Comparison of ENCODE assay signal across 8 mouse cellular contexts in the genomic region with DNA sequence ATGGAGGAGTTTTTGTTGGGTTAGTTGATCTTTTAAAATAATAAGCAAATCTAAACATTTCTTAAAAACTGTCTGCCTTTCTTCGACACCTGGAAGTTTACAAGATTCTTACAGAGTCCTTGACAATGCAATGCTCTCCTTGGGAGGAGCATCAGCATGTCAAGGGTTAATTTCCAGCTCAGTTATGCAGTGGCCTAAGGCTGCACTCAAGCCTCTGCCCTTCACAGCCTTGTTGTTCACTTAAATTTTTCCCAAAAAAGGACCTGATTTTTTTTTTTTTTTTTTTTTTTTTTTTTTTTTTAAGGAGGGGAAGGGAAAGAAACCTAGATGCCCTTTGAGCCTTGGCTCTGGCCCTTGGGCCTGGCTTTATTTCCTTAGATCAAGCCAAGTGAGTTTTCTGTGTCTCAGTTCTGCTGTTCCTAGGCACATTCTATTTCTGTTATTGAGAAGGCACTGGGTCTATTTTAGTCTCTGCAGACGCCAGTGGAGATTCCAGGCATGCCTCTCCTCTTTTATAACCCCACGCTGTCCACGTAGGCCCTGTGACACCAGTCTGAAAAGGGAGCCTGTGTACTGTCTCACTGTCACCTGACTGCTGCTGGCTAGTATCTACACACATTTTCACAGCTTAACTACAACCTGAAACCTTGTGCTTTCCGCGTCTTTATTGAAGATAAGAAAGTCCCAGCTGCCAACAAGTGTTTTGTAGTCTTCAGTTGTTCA. TPM values are rescaled to one million over a fixed set of nuclear protein-coding genes. Genes with fewer than 3 reads are reported as not detected.
DNase-seq lines count a peak whose midpoint lies in the region; TF ChIP-seq lines count a peak whose summit lies in the region.

No protein-coding gene starts in this region.

- no peaks in the 10 kb centered on the region for H3K27me3 ChIP-seq in small intestine, adult 2 months (ENCODE audit: control insufficient read depth, insufficient read depth, low read length)

- peak overlapping the region; percentile 69 for H3K27ac ChIP-seq in small intestine, adult 2 months (ENCODE audit: insufficient read depth, low read depth, low read length)

- peaks cover 12% of the 10 kb centered on the region for H3K4me1 ChIP-seq in small intestine, adult 2 months (ENCODE audit: control insufficient read depth, insufficient read depth, insufficient read length, low read length)

- no peak for TF ChIP-seq POLR2A in small intestine, adult 2 months (IDR thresholded peaks at IDR 0.05; ENCODE audit: low read depth, low read length)

- DNase-seq in left cerebral cortex, postnatal 36 days (ENCODE audit: low spot score in 2 of 2) = peak; percentile 34 to 41
- no peak for DNase-seq in left cerebral cortex, postnatal 4 days
- DNase-seq in heart, adult 11 months = peak; percentile 98
- DNase-seq in kidney, adult 9 months = peak; percentile 42
- no peak for DNase-seq in urinary bladder, adult 2 months (ENCODE audit: low spot score)
- no peak for DNase-seq in layer of hippocampus, postnatal 14 days (ENCODE audit: low spot score in 2 of 2)
- no peak for DNase-seq in liver

- no peak overlapping the region for H3K4me3 ChIP-seq in small intestine, adult 2 months (ENCODE audit: low read depth, low read length)

- no peak for TF ChIP-seq CTCF in small intestine, adult 2 months (IDR thresholded peaks at IDR 0.05; ENCODE audit: extremely low read depth, insufficient read length, insufficient replicate concordance, low read depth, low read length)

- H3K36me3 ChIP-seq in small intestine, adult 2 months (ENCODE audit: control insufficient read depth, insufficient read depth, low read length) = no peaks in the 10 kb centered on the region

- intact Hi-C loops in left cerebral cortex, postnatal 36 days (cut with DNase I) = loop anchor here (10.0 kb wide), 1 partner anchor 189 kb away; no protein-coding TSS in a partner anchor
- intact Hi-C loops in left cerebral cortex, postnatal 4 days (cut with DNase I) = no loop called here

- WGBS in small intestine, adult 2 months = 29% methylated on average over 6 of the region's 6 CpGs

RNA-seq across cellular contexts. Expression of gene Miga1, which starts 36.0 kb away (rescaled TPM):
- total RNA-seq in left cerebral cortex, postnatal 36 days (2021) = 10 to 100 TPM; 74.2 to 79.3 TPM
- 10 to 100 TPM; 49.6 to 52.0 TPM for total RNA-seq in left cerebral cortex, postnatal 4 days (2021)
- 2.9 and 6.7 TPM in 2 replicates for polyA plus RNA-seq in small intestine, adult 2 months (2012; rRNA removed)
- 6.4 and 7.4 TPM in 2 replicates for polyA plus RNA-seq in urinary bladder, adult 2 months (2012; rRNA removed)
- 10 to 100 TPM; 80.6 to 85.6 TPM for total RNA-seq in layer of hippocampus, postnatal 14 days (2021)

RNA-seq across cellular contexts. Expression of gene Nexn, which starts 38.1 kb away (rescaled TPM):
- total RNA-seq in left cerebral cortex, postnatal 36 days (2021) = 1 to 10 TPM; 3.0 to 4.0 TPM
- 1 to 10 TPM; 2.4 to 6.0 TPM for total RNA-seq in left cerebral cortex, postnatal 4 days (2021)
- 0.05 TPM in 1 of 2 replicates, not detected in the other for polyA plus RNA-seq in small intestine, adult 2 months (2012; rRNA removed)
- 12.7 and 38.4 TPM in 2 replicates for polyA plus RNA-seq in urinary bladder, adult 2 months (2012; rRNA removed)
- 1 to 10 TPM; 1.5 to 4.7 TPM for total RNA-seq in layer of hippocampus, postnatal 14 days (2021)

RNA-seq across cellular contexts. Expression of gene Usp33, which starts 42.0 kb away (rescaled TPM):
- total RNA-seq in left cerebral cortex, postnatal 36 days (2021) = 100 to 1,000 TPM; 126 to 148 TPM
- 100 to 1,000 TPM; 120 to 129 TPM for total RNA-seq in left cerebral cortex, postnatal 4 days (2021)
- polyA plus RNA-seq in small intestine, adult 2 months (2012; rRNA removed) = 6.5 and 12.4 TPM in 2 replicates
- polyA plus RNA-seq in urinary bladder, adult 2 months (2012; rRNA removed) = 32.8 and 39.3 TPM in 2 replicates
- 100 to 1,000 TPM; 110 to 112 TPM for total RNA-seq in layer of hippocampus, postnatal 14 days (2021)

Comparison
In these comparisons a context has a peak if more than half of its experiments do, and no peak if none do; other contexts are left out.
1. DNase-seq: peak in left cerebral cortex, postnatal 36 days (2 of 2), heart, adult 11 months (single experiment) and kidney, adult 9 months (single experiment); none in left cerebral cortex, postnatal 4 days (single experiment), urinary bladder, adult 2 months (single experiment), layer of hippocampus, postnatal 14 days (0 of 2) and liver (single experiment).